In the genomic region with DNA sequence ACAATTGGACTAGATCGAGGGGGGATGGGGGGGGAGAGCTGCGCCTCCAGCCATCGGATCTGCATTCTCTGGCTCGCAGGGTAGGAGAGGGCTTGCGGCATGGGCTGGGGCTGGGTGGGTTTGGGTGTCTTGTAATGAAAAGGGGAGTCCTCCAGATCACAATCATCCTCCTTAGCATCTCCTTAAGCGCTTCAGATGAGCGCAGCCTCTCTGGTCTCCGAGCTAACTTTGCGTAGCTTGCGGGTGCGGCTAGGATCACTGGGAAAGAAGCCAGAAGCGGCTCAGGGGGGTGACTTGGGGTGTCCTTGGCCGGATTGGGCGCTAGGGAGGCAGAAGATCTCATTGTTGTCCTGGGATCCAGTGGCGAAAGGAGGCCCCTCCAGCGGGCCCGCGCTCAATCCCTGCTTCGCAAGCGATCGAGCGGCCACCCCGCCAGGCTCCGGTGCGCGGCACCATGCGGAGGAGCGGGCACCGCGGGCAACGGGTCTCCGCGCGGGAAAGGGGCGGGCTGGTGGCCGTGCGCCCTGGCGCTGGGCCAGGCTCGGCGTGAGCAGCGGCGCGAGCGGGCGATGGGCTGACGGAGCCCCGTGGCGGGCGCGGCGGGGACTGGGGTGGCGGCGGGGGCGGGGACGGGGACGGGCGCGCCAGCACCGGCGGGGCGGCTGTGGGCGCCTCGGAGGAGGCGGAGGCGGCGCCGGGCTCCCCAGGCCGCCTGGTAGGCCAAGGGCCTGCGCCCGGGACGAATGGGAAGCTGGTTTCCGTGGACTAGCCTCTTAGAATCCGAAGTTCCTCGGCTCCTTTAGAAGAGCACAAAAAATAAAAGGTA, we compare ENCODE assay signal across 8 mouse cellular contexts.
DNase-seq lines count a peak whose midpoint lies in the region; ATAC-seq and TF ChIP-seq lines count a peak whose summit lies in the region.

No protein-coding gene starts in this region.

- no peak for TF ChIP-seq CTCF in left cerebral cortex, adult 2 months (IDR thresholded peaks at IDR 0.05)

- H3K9me3 ChIP-seq in hindbrain, embryonic 12.5 days (replicated peaks), result no peaks in the 10 kb centered on the region

- ATAC-seq in hindbrain, embryonic 12.5 days (ENCODE audit: low FRiP score), result peak; percentile 77

- under 1% methylated on average over 59 of the region's 74 CpGs for WGBS in hindbrain, embryonic 12.5 days

- H3K9ac ChIP-seq in hindbrain, embryonic 12.5 days, result peak overlapping the region; percentile 81

- DNase-seq in adipocyte (ENCODE audit: low spot score), result peak; percentile 28
- peak; percentile 74 to 78 for DNase-seq in cerebellum, postnatal 14 days
- DNase-seq in frontal cortex, postnatal 36 days (ENCODE audit: low spot score in 2 of 2), result peak; percentile 38 to 45
- DNase-seq in left cerebral cortex, adult 2 months (ENCODE audit: extremely low spot score in 1 of 2, low spot score in 2 of 2), result peak; percentile 61
- peak; percentile 56 for DNase-seq in lung, postnatal 36 days
- DNase-seq in retina, postnatal 7 days (ENCODE audit: low read depth, low spot score), result peak; percentile 52
- no peak for DNase-seq in T-cell, adult 2 months (ENCODE audit: low spot score)

- H3K27me3 ChIP-seq in hindbrain, embryonic 12.5 days, result no peaks in the 10 kb centered on the region

- no peaks in the 10 kb centered on the region for H3K36me3 ChIP-seq in hindbrain, embryonic 12.5 days

- intact Hi-C loops in left cerebral cortex, adult 2 months (cut with DNase I), result loop anchor here (5.0 kb wide), 3 partner anchors 91 to 584 kb away; no protein-coding TSS in a partner anchor

- peaks cover 44% of the 10 kb centered on the region for H3K4me1 ChIP-seq in hindbrain, embryonic 12.5 days

- peak overlapping the region; percentile 96 for H3K27ac ChIP-seq in hindbrain, embryonic 12.5 days
- peak overlapping the region; percentile 72 for H3K27ac ChIP-seq in left cerebral cortex, adult 2 months

- H3K4me2 ChIP-seq in hindbrain, embryonic 12.5 days (replicated peaks), result peak overlapping the region; percentile 53

- peak overlapping the region; percentile 53 for H3K4me3 ChIP-seq in hindbrain, embryonic 12.5 days
- peak overlapping the region; percentile 67 for H3K4me3 ChIP-seq in left cerebral cortex, adult 2 months
